ENCODE assay signal across 11 mouse cellular contexts in the genomic region with DNA sequence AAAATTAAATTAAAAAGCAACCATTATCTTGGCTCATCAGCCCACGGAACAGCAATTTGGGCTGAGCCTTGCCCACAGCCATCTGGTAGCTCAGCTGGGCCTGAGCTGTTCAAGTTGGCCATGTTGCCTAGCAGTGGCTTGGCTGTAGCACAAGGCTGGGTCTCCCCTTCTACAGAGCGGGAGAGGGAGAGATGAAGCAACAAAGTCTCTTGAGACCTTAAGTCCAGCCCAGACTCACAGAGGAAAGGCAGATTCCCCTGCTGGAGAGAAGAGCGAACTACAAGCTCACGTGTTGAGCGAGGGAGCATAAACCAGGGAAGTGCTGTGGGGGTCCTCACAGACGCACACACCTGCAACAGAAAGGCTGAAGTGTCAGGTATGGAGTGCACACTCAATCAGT.
DNase-seq lines count a peak whose midpoint lies in the region; ATAC-seq and TF ChIP-seq lines count a peak whose summit lies in the region.
"Had no signal": no experiment of that assay in that cellular context is flagged by ENCODE, and none has a peak within 500 bp of the region (broad histone marks: within the 10 kb centered on the region; RNA-seq: fewer than 3 reads in every experiment).

No protein-coding gene starts in this region.

- ATAC-seq in hindbrain, embryonic 15.5 days (ENCODE audit: low FRiP score, low read depth), result peak; percentile 65; the same call in 1 of the 2 replicates
- ATAC-seq in hindbrain, embryonic 11.5 days (ENCODE audit: low FRiP score), result no peak
- peak; percentile 88 for ATAC-seq in forebrain, postnatal 0 days

- TF ChIP-seq CTCF in forebrain, postnatal 0 days (IDR thresholded peaks at IDR 0.05; ENCODE audit: low read depth), result peak; percentile 58

- H3K9me3 ChIP-seq in hindbrain, embryonic 15.5 days, result no peaks in the 10 kb centered on the region
- no peaks in the 10 kb centered on the region for H3K9me3 ChIP-seq in hindbrain, embryonic 11.5 days (ENCODE audit: control insufficient read depth, low read length)
- no peaks in the 10 kb centered on the region for H3K9me3 ChIP-seq in forebrain, postnatal 0 days (ENCODE audit: low read length)
- H3K9me3 ChIP-seq: heart, embryonic 13.5 days; limb, embryonic 15.5 days had no signal

- H3K4me2 ChIP-seq in hindbrain, embryonic 15.5 days, result no peak overlapping the region
- H3K4me2 ChIP-seq in hindbrain, embryonic 11.5 days (replicated peaks; ENCODE audit: low read depth, low read length), result no peak overlapping the region
- no peak overlapping the region for H3K4me2 ChIP-seq in forebrain, postnatal 0 days (ENCODE audit: low read depth)
- H3K4me2 ChIP-seq: heart, embryonic 13.5 days; limb, embryonic 15.5 days had no signal

- H3K4me1 ChIP-seq in hindbrain, embryonic 15.5 days (replicated peaks), result peaks cover 3% of the 10 kb centered on the region; the same call in 1 of the 2 replicates
- H3K4me1 ChIP-seq in hindbrain, embryonic 11.5 days (replicated peaks; ENCODE audit: control insufficient read depth, insufficient read depth, low read length), result no peaks in the 10 kb centered on the region
- H3K4me1 ChIP-seq in forebrain, postnatal 0 days (ENCODE audit: insufficient read depth), result no peaks in the 10 kb centered on the region
- H3K4me1 ChIP-seq: limb, embryonic 15.5 days had no signal

- no peak overlapping the region for H3K9ac ChIP-seq in hindbrain, embryonic 15.5 days
- H3K9ac ChIP-seq in hindbrain, embryonic 11.5 days (ENCODE audit: low read depth, low read length), result no peak overlapping the region
- H3K9ac ChIP-seq in forebrain, postnatal 0 days, result no peak overlapping the region
- H3K9ac ChIP-seq: heart, embryonic 13.5 days; limb, embryonic 15.5 days had no signal

- H3K27me3 ChIP-seq in hindbrain, embryonic 15.5 days, result no peaks in the 10 kb centered on the region
- no peaks in the 10 kb centered on the region for H3K27me3 ChIP-seq in hindbrain, embryonic 11.5 days (ENCODE audit: control insufficient read depth, insufficient read depth, low read length)
- H3K27me3 ChIP-seq in forebrain, postnatal 0 days (ENCODE audit: insufficient read depth, low read length), result no peaks in the 10 kb centered on the region
- H3K27me3 ChIP-seq: heart, embryonic 13.5 days; limb, embryonic 15.5 days had no signal

- no peak overlapping the region for H3K4me3 ChIP-seq in hindbrain, embryonic 15.5 days
- H3K4me3 ChIP-seq in hindbrain, embryonic 11.5 days (ENCODE audit: low read depth, low read length), result no peak overlapping the region
- no peak overlapping the region for H3K4me3 ChIP-seq in forebrain, postnatal 0 days (ENCODE audit: low read depth, low read length)
- H3K4me3 ChIP-seq: heart, embryonic 13.5 days; limb, embryonic 15.5 days had no signal

- no peaks in the 10 kb centered on the region for H3K36me3 ChIP-seq in hindbrain, embryonic 15.5 days
- no peaks in the 10 kb centered on the region for H3K36me3 ChIP-seq in hindbrain, embryonic 11.5 days (ENCODE audit: control insufficient read depth, insufficient read depth, low read length)
- H3K36me3 ChIP-seq in forebrain, postnatal 0 days (ENCODE audit: insufficient read depth), result no peaks in the 10 kb centered on the region
- H3K36me3 ChIP-seq: heart, embryonic 13.5 days; limb, embryonic 15.5 days had no signal

- no peak for DNase-seq in hindbrain, embryonic 11.5 days (ENCODE audit: low spot score)
- peak; percentile 18 for DNase-seq in thymus, postnatal 4 days
- DNase-seq in thymus, adult 18-20 months, result no peak
- peak; percentile 57 for DNase-seq in forebrain, postnatal 0 days
- no peak for DNase-seq in kidney, postnatal 4 days
- DNase-seq in heart, postnatal 14 days, result no peak
- no peak for DNase-seq in thymus, postnatal 36 days
- DNase-seq: kidney, postnatal 14 days had no signal

- intact Hi-C loops in heart, postnatal 14 days (cut with DNase I), result no loop called here

- 87% methylated on average over 6 of the region's 6 CpGs for WGBS in hindbrain, embryonic 15.5 days
- 88% methylated on average over 6 of the region's 6 CpGs for WGBS in hindbrain, embryonic 11.5 days
- WGBS in forebrain, postnatal 0 days, result 77% methylated on average over 6 of the region's 6 CpGs

- H3K27ac ChIP-seq in hindbrain, embryonic 15.5 days (replicated peaks), result no peak overlapping the region
- H3K27ac ChIP-seq in hindbrain, embryonic 11.5 days (ENCODE audit: low read depth, low read length), result no peak overlapping the region
- H3K27ac ChIP-seq in forebrain, postnatal 0 days (ENCODE audit: low read depth, low read length), result no peak overlapping the region
- H3K27ac ChIP-seq: heart, embryonic 13.5 days; limb, embryonic 15.5 days had no signal

Comparison
In these comparisons a context has a peak if more than half of its experiments do, and no peak if none do; other contexts are left out.
1. DNase-seq: peak in thymus, postnatal 4 days (single experiment) and forebrain, postnatal 0 days (single experiment); none in hindbrain, embryonic 11.5 days (single experiment), thymus, adult 18-20 months (0 of 2), kidney, postnatal 4 days (0 of 2), heart, postnatal 14 days (0 of 2) and thymus, postnatal 36 days (0 of 2).